Comparison of ENCODE assay signal across 9 mouse cellular contexts in genomic region chr10:80618181-80618580, GRCm38 (mm10). TPM values are rescaled to one million over a fixed set of nuclear protein-coding genes. Genes with fewer than 3 reads are reported as not detected.
DNase-seq lines count a peak whose midpoint lies in the region; ATAC-seq lines count a peak whose summit lies in the region.
"Had no signal": no experiment of that assay in that cellular context is flagged by ENCODE, and none has a peak within 500 bp of the region (broad histone marks: within the 10 kb centered on the region; RNA-seq: fewer than 3 reads in every experiment).

No protein-coding gene starts in this region.

- no peaks in the 10 kb centered on the region for H3K27me3 ChIP-seq in megakaryocyte, embryonic 14.5 days (replicated peaks)
- H3K27me3 ChIP-seq in lung, embryonic 15.5 days, result no peaks in the 10 kb centered on the region
- no peaks in the 10 kb centered on the region for H3K27me3 ChIP-seq in hindbrain, embryonic 14.5 days (ENCODE audit: control insufficient read depth, insufficient read depth, low read length)

- peak overlapping the region; percentile 56 for H3K4me3 ChIP-seq in megakaryocyte, embryonic 14.5 days (replicated peaks)
- H3K4me3 ChIP-seq in lung, embryonic 15.5 days, result no peak overlapping the region
- no peak overlapping the region for H3K4me3 ChIP-seq in hindbrain, embryonic 14.5 days (replicated peaks; ENCODE audit: low read length)
- H3K4me3 ChIP-seq: erythroblast, embryonic 14.5 days had no signal

- H3K27ac ChIP-seq in lung, embryonic 15.5 days, result peak overlapping the region; percentile 63
- no peak overlapping the region for H3K27ac ChIP-seq in hindbrain, embryonic 14.5 days

- peak; percentile 62 to 75 for DNase-seq in adrenal gland, adult (ENCODE audit: inconsistent age in 2 of 2, low spot score in 1 of 2)
- DNase-seq in adrenal gland, postnatal 4 days (ENCODE audit: low spot score in 2 of 2), result no peak
- DNase-seq in thymus, postnatal 36 days, result peak; percentile 72 to 87
- no peak for DNase-seq in hindbrain, embryonic 14.5 days (ENCODE audit: low spot score)
- no peak for DNase-seq in layer of hippocampus, adult 18-20 months (ENCODE audit: low spot score in 2 of 2)

- H3K36me3 ChIP-seq in megakaryocyte, embryonic 14.5 days (replicated peaks; ENCODE audit: low read length), result peaks cover 35% of the 10 kb centered on the region
- H3K36me3 ChIP-seq in lung, embryonic 15.5 days, result peaks cover 16% of the 10 kb centered on the region
- peaks cover 26% of the 10 kb centered on the region for H3K36me3 ChIP-seq in hindbrain, embryonic 14.5 days (replicated peaks; ENCODE audit: control insufficient read depth, insufficient read depth)

- peaks cover 64% of the 10 kb centered on the region for H3K4me1 ChIP-seq in megakaryocyte, embryonic 14.5 days
- peaks cover 6% of the 10 kb centered on the region; the same call in 1 of the 2 replicates for H3K4me1 ChIP-seq in lung, embryonic 15.5 days
- peaks cover 9% of the 10 kb centered on the region for H3K4me1 ChIP-seq in hindbrain, embryonic 14.5 days (replicated peaks; ENCODE audit: control insufficient read depth, insufficient read depth, low read length)

- ATAC-seq in megakaryocyte, adult 5-6 weeks (ENCODE audit: poor library complexity, severe bottlenecking), result no peak
- ATAC-seq in lung, embryonic 15.5 days (ENCODE audit: borderline replicate concordance, extremely low read depth, low FRiP score, low TSS enrichment), result no peak
- ATAC-seq in hindbrain, embryonic 14.5 days (ENCODE audit: low FRiP score), result no peak

- no peak overlapping the region for H3K9ac ChIP-seq in lung, embryonic 15.5 days
- H3K9ac ChIP-seq in hindbrain, embryonic 14.5 days, result no peak overlapping the region

- no peaks in the 10 kb centered on the region for H3K9me3 ChIP-seq in megakaryocyte, embryonic 14.5 days
- H3K9me3 ChIP-seq in lung, embryonic 15.5 days, result no peaks in the 10 kb centered on the region
- no peaks in the 10 kb centered on the region for H3K9me3 ChIP-seq in hindbrain, embryonic 14.5 days (ENCODE audit: control insufficient read depth, low read length)

- WGBS in lung, embryonic 15.5 days, result 48% methylated on average over 9 of the region's 9 CpGs
- WGBS in hindbrain, embryonic 14.5 days, result 87% methylated on average over 9 of the region's 9 CpGs

- H3K4me2 ChIP-seq in lung, embryonic 15.5 days, result no peak overlapping the region
- H3K4me2 ChIP-seq in hindbrain, embryonic 14.5 days (replicated peaks), result no peak overlapping the region

RNA-seq across cellular contexts. Expression of gene Csnk1g2, which starts 4.5 kb away (rescaled TPM):
- 100 to 1,000 TPM; 169 to 173 TPM for total RNA-seq in adrenal gland, postnatal 4 days (2021)
- 476 and 617 TPM in 2 replicates for polyA plus RNA-seq in megakaryocyte, embryonic 14.5 days (2012; ENCODE audit: insufficient read depth, low replicate concordance)
- total RNA-seq in megakaryocyte, adult 5-6 weeks (2015), result 34.5 and 46.0 TPM in 2 replicates
- total RNA-seq in megakaryocyte, adult 5-6 weeks (2017), result 127 and 144 TPM in 2 replicates
- 142 and 152 TPM in 2 replicates for polyA plus RNA-seq in lung, embryonic 15.5 days (2015; fragmentation: Nextera tagmentation; extraction: Ambion mirVana)
- 65.4 and 76.4 TPM in 2 replicates for polyA plus RNA-seq in hindbrain, embryonic 14.5 days (2014; fragmentation: Nextera tagmentation; extraction: Ambion mirVana)
- total RNA-seq in layer of hippocampus, adult 18-20 months (2021), result 100 to 1,000 TPM; 230 to 247 TPM

RNA-seq across cellular contexts. Expression of gene Gm49322, which starts 12.4 kb away (rescaled TPM):
- 1 to 10 TPM; 3.0 to 3.4 TPM for total RNA-seq in adrenal gland, postnatal 4 days (2021)
- polyA plus RNA-seq in megakaryocyte, embryonic 14.5 days (2012; ENCODE audit: insufficient read depth, low replicate concordance), result not detected in 2 replicates
- 0.54 TPM in 1 of 2 replicates, not detected in the other for total RNA-seq in megakaryocyte, adult 5-6 weeks (2015)
- 0.15 and 0.89 TPM in 2 replicates for total RNA-seq in megakaryocyte, adult 5-6 weeks (2017)
- polyA plus RNA-seq in lung, embryonic 15.5 days (2015; fragmentation: Nextera tagmentation; extraction: Ambion mirVana), result 3.2 and 5.1 TPM in 2 replicates
- 1.7 and 1.9 TPM in 2 replicates for polyA plus RNA-seq in hindbrain, embryonic 14.5 days (2014; fragmentation: Nextera tagmentation; extraction: Ambion mirVana)
- 1 to 10 TPM; 2.6 to 3.1 TPM for total RNA-seq in layer of hippocampus, adult 18-20 months (2021)

RNA-seq across cellular contexts. Expression of gene Adat3, which starts 15.5 kb away (rescaled TPM):
- total RNA-seq in adrenal gland, postnatal 4 days (2021), result 1 to 10 TPM; 4.0 to 4.9 TPM
- 5.7 and 13.7 TPM in 2 replicates for polyA plus RNA-seq in megakaryocyte, embryonic 14.5 days (2012; ENCODE audit: insufficient read depth, low replicate concordance)
- 0.91 and 1.1 TPM in 2 replicates for total RNA-seq in megakaryocyte, adult 5-6 weeks (2015)
- total RNA-seq in megakaryocyte, adult 5-6 weeks (2017), result 3.8 TPM in 1 of 2 replicates, not detected in the other
- polyA plus RNA-seq in lung, embryonic 15.5 days (2015; fragmentation: Nextera tagmentation; extraction: Ambion mirVana), result 9.1 TPM in 2 replicates
- polyA plus RNA-seq in hindbrain, embryonic 14.5 days (2014; fragmentation: Nextera tagmentation; extraction: Ambion mirVana), result 5.2 and 5.6 TPM in 2 replicates
- 1 to 10 TPM; 1.7 to 3.4 TPM for total RNA-seq in layer of hippocampus, adult 18-20 months (2021)

RNA-seq across cellular contexts. Expression of gene Scamp4, which starts 15.5 kb away (rescaled TPM):
- total RNA-seq in adrenal gland, postnatal 4 days (2021), result 10 to 100 TPM; 49.5 to 51.8 TPM
- polyA plus RNA-seq in megakaryocyte, embryonic 14.5 days (2012; ENCODE audit: insufficient read depth, low replicate concordance), result 19.2 and 31.4 TPM in 2 replicates
- total RNA-seq in megakaryocyte, adult 5-6 weeks (2015), result 16.9 and 22.3 TPM in 2 replicates
- total RNA-seq in megakaryocyte, adult 5-6 weeks (2017), result 4.8 and 11.4 TPM in 2 replicates
- 79.0 and 84.8 TPM in 2 replicates for polyA plus RNA-seq in lung, embryonic 15.5 days (2015; fragmentation: Nextera tagmentation; extraction: Ambion mirVana)
- polyA plus RNA-seq in hindbrain, embryonic 14.5 days (2014; fragmentation: Nextera tagmentation; extraction: Ambion mirVana), result 63.1 and 64.5 TPM in 2 replicates
- total RNA-seq in layer of hippocampus, adult 18-20 months (2021), result 10 to 100 TPM; 43.9 to 54.4 TPM

RNA-seq across cellular contexts. Expression of gene Abhd17a, which starts 28.0 kb away (rescaled TPM):
- total RNA-seq in adrenal gland, postnatal 4 days (2021), result 100 to 1,000 TPM; 106 to 112 TPM
- 581 and 2,064 TPM in 2 replicates for polyA plus RNA-seq in megakaryocyte, embryonic 14.5 days (2012; ENCODE audit: insufficient read depth, low replicate concordance)
- 64.8 and 82.1 TPM in 2 replicates for total RNA-seq in megakaryocyte, adult 5-6 weeks (2015)
- total RNA-seq in megakaryocyte, adult 5-6 weeks (2017), result 21.7 and 31.6 TPM in 2 replicates
- polyA plus RNA-seq in lung, embryonic 15.5 days (2015; fragmentation: Nextera tagmentation; extraction: Ambion mirVana), result 122 and 133 TPM in 2 replicates
- polyA plus RNA-seq in hindbrain, embryonic 14.5 days (2014; fragmentation: Nextera tagmentation; extraction: Ambion mirVana), result 157 and 174 TPM in 2 replicates
- total RNA-seq in layer of hippocampus, adult 18-20 months (2021), result 100 to 1,000 TPM; 166 to 168 TPM

Comparison
In these comparisons a context has a peak if more than half of its experiments do, and no peak if none do; other contexts are left out.
1. DNase-seq: peak in adrenal gland, adult (2 of 2) and thymus, postnatal 36 days (2 of 2); none in adrenal gland, postnatal 4 days (0 of 2), hindbrain, embryonic 14.5 days (single experiment) and layer of hippocampus, adult 18-20 months (0 of 2).